Mouse (Mus musculus) ES-E14 (cell line): ENCODE results near the gene Dbr1.

Source experiments
- MAFK ChIP-seq: IDR thresholded peaks from 2 replicates; pipeline ENCODE4 v1.6.1; 2014; ENCODE audit warnings: mild to moderate bottlenecking, low read depth, low read length, inconsistent platforms; ENCODE audit not compliant: insufficient read depth
- ZC3H11A ChIP-seq: IDR thresholded peaks from 2 replicates; pipeline ENCODE4 v1.6.1; 2012; ENCODE audit warnings: low read depth, mild to moderate bottlenecking, inconsistent platforms, low read length, borderline replicate concordance
- ZNF384 ChIP-seq: IDR thresholded peaks from 2 replicates; pipeline ENCODE4 v1.6.1; 2012; ENCODE audit warnings: low read depth, low read length, inconsistent platforms

DNA sequence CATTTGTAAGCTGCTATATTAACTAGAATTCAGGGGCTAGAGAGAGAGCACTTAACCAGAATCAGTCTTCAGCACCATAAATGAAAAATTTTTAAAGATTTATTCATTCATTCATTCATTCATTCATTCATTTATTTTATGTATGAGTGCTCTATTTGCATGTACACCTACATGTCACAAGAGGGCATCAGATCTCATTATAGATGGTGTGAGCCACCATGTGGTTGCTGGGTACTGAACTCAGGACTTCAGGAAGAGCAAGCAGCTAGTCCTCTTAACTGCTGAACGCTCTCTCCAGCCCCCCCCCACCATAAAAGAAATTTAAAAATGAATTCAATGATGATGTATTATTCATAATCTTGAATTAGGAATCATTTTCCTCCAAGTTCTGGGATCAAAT, 29.3 kb upstream of the Dbr1 start:
- no peak for TF ChIP-seq ZC3H11A
- no peak for TF ChIP-seq ZNF384
- no peak for TF ChIP-seq MAFK
